Mouse (Mus musculus): Measurements from ENCODE around the gene Epm2a.

DNA sequence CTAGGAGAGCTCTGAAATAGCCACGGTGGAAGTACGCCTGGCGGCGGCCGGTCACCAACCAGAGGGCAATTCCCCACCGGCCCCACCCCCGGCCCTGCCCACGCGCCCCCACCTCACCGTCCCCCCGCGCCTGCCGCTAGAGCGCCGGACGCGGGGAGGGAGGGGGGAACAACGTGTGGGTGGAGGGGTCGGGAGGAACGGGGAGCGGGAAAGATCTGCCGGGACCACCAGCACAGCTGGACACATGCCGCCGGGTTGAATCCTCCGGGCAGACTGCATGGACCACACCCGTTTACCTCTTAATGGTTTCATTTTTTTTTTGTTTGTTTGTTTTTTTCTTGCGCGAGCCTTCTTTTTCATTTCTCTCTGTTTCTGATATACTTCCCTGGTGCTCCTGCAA, 148.8 kb downstream of the Epm2a start:
- TF ChIP-seq ELF1 (IDR thresholded peaks at IDR 0.05; ENCODE audit: low read depth, low read length) = no peak
- TF ChIP-seq CTCF (conservative IDR thresholded peaks at IDR 0.05 in 1 of 2, IDR thresholded peaks at IDR 0.05 in 1 of 2; ENCODE audit: low read depth in 2 of 2, low read length in 2 of 2) = no peak
- no peak for TF ChIP-seq POLR2A (IDR thresholded peaks at IDR 0.05; ENCODE audit: low read depth, low read length)
- no peak for TF ChIP-seq USF1 (IDR thresholded peaks at IDR 0.05; ENCODE audit: low read depth, low read length)
- no peak for TF ChIP-seq CHD2 (IDR thresholded peaks at IDR 0.05; ENCODE audit: low read length)
- TF ChIP-seq UBTF (IDR thresholded peaks at IDR 0.05; ENCODE audit: low read depth, low read length) = no peak
